Mouse (Mus musculus) heart, adult 2 months (tissue): ENCODE results near the gene Gm49318. TPM values are rescaled to one million over a fixed set of nuclear protein-coding genes. Genes with fewer than 3 reads are reported as not detected.

Experiments
- DNase-seq, 2 experiments: peaks; one replicate each; pipeline ENCODE4 v3.0.0; 2021
- H3K27ac ChIP-seq: fragments of 200-600 bp; 2 replicates; pipeline ENCODE4 v1.8.1; 2022
- H3K27me3 ChIP-seq: fragments of 200-500 bp; 2 replicates; pipeline ENCODE4 v1.6.1; 2012; ENCODE audit warnings: mild to moderate bottlenecking, low read length, inconsistent platforms, mixed read lengths; ENCODE audit not compliant: control insufficient read depth, insufficient read depth
- H3K36me3 ChIP-seq: fragments of 200-500 bp; 2 replicates; pipeline ENCODE4 v1.6.1; 2012; ENCODE audit warnings: low read length, inconsistent platforms; ENCODE audit not compliant: control insufficient read depth, insufficient read depth
- H3K4me1 ChIP-seq: fragments of 200-500 bp; 2 replicates; pipeline ENCODE4 v1.6.1; 2011; ENCODE audit warnings: low read length; ENCODE audit not compliant: control insufficient read depth, insufficient read depth
- H3K4me3 ChIP-seq: fragments of 200-600 bp; 2 replicates; pipeline ENCODE4 v1.8.1; 2022
- H3K79me2 ChIP-seq: fragments of 200-500 bp; replicated peaks from 2 replicates; pipeline ENCODE4 v1.6.1; 2012; ENCODE audit warnings: mild to moderate bottlenecking, inconsistent platforms, low read length, moderate library complexity, mixed read lengths; ENCODE audit not compliant: control insufficient read depth, insufficient read depth
- H3K9ac ChIP-seq: fragments of 200-500 bp; 2 replicates; pipeline ENCODE4 v1.6.1; 2012; ENCODE audit warnings: low read depth, mild to moderate bottlenecking, control low read depth, inconsistent platforms, low read length, mixed read lengths
- CTCF ChIP-seq: fragments of 200-600 bp; IDR thresholded peaks from 2 replicates; pipeline ENCODE4 v1.8.1; 2022; ENCODE audit warnings: antibody characterized with exemption, mild to moderate bottlenecking, moderate library complexity
- EP300 ChIP-seq: fragments of 200-500 bp; IDR thresholded peaks from 2 replicates; pipeline ENCODE4 v1.6.1; 2011; ENCODE audit warnings: low read depth, low read length, control low read depth; ENCODE audit not compliant: insufficient read depth
- POLR2A ChIP-seq: fragments of 200-500 bp; IDR thresholded peaks from 2 replicates; pipeline ENCODE4 v1.6.1; 2011; ENCODE audit warnings: mild to moderate bottlenecking, low read depth, low read length, control low read depth; ENCODE audit not compliant: insufficient read depth
- WGBS: fragments of 180-500 bp; shearing (Covaris S2); methylation state at CpG from one replicate; pipeline ENCODE4 v1.1.7; 2018; 5-methylcytosine and 5-hydroxymethylcytosine counted together
- intact Hi-C: fragments of 180-260 bp; cut with DNase I; formaldehyde crosslinking; loops from one replicate; pipeline ENCODE4 v1.15.1; 2025
- polyA plus RNA-seq: library from polyadenylated mRNA; depleted of rRNA; stranded (reverse); fragments of >200 nt; gene quantifications from 2 replicates; pipeline ENCODE4 v1.2.3, GENCODE M21; 2012
- total RNA-seq, 2 experiments: library from RNA; stranded (reverse); gene quantifications; 2 replicates each; pipeline ENCODE4 v1.2.3; 2021

Gm49318 gene
- total and polyA plus RNA-seq, 3 experiments, result 0.52 TPM; not detected in 2

GRCm38 (mm10) chr9:22089986-22090385 lies 18.9 kb upstream of the Gm49318 start:
- no peak overlapping the region for H3K27ac ChIP-seq
- TF ChIP-seq POLR2A, result no peak
- TF ChIP-seq CTCF, result no peak
- no peak for TF ChIP-seq EP300
- 69% methylated on average over 7 of the region's 7 CpGs for WGBS

DNA sequence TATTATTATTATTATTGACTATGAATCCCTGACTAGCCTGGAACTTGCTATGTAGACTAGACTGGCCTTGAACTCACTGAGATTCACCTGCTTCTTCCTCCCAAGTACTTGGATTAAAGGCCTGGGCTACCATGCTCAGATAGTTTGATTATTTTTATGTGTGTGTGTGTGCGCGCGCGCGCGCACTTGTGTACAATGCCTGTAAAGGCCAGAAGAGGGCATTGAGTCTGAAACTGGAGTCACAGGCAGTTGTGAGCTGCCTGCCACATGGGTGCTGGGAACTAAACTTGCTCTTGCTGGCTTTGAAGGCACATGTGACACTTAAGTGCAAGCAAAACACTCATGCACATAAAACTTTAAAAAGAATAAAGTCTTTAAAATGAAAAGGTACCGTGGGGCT lies 18.2 kb upstream of the Gm49318 start:
- intact Hi-C loops, result no loop called here
- TF ChIP-seq CTCF (no peak), EP300 (no peak), POLR2A (no peak)
- WGBS, result 98% methylated on average over 7 of the region's 7 CpGs

More at GRCm38 (mm10) chr9:22089986-22090385, 18.9 kb upstream of the Gm49318 start:
- peaks cover 1% of the 10 kb centered on the region; the same call in 1 of the 2 replicates for H3K4me1 ChIP-seq
- no peak overlapping the region for H3K4me3 ChIP-seq
- H3K9ac ChIP-seq, result no peak overlapping the region
- no peaks in the 10 kb centered on the region for H3K79me2 ChIP-seq
- no peak for DNase-seq
- no peaks in the 10 kb centered on the region for H3K36me3 ChIP-seq
- intact Hi-C loops, result no loop called here
- H3K27me3 ChIP-seq, result no peaks in the 10 kb centered on the region

GRCm38 (mm10) chr9:22087034-22087618 lies 16.1 kb upstream of the Gm49318 start:
- Histone ChIP-seq H3K36me3 (no peaks in the 10 kb centered on the region), H3K4me1 (peaks cover 1% of the 10 kb centered on the region; the same call in 1 of the 2 replicates), H3K79me2 (no peaks in the 10 kb centered on the region), H3K4me3 (no peak overlapping the region), H3K9ac (no peak overlapping the region), H3K27ac (no peak overlapping the region), H3K27me3 (no peaks in the 10 kb centered on the region)
- intact Hi-C loops, result no loop called here
- WGBS, result 87% methylated on average over 2 of the region's 2 CpGs
- DNase-seq, result no peak
- no peak for TF ChIP-seq POLR2A
- TF ChIP-seq CTCF, result peak; percentile 43
- no peak for TF ChIP-seq EP300

More for the DNA sequence above, 18.2 kb upstream of the Gm49318 start:
- Histone ChIP-seq H3K4me1 (peaks cover 1% of the 10 kb centered on the region; the same call in 1 of the 2 replicates), H3K4me3 (no peak overlapping the region), H3K36me3 (no peaks in the 10 kb centered on the region), H3K27ac (no peak overlapping the region), H3K79me2 (no peaks in the 10 kb centered on the region), H3K9ac (no peak overlapping the region), H3K27me3 (no peaks in the 10 kb centered on the region)
- DNase-seq, result no peak

DNA sequence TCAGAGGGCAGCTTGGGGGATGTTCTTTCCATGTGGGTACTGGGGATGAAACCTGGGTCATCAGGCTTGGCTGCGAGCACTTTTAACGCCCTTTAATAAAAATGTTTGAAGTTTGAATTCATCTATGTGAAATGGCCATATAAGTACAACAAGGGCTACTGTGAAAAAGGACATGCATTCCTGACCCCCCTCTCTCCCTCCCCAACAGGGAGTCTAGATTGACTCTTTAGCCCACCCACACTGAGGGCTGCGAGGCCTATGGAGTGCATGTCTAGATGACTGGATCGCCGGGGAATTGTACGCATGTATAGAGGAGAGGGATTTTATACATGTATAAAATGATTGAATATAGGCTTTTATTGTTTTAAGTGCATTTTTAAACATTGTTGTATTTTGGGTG lies 15.0 kb upstream of the Gm49318 start:
- TF ChIP-seq CTCF (no peak), POLR2A (no peak), EP300 (no peak)
- no peaks in the 10 kb centered on the region for H3K27me3 ChIP-seq
- intact Hi-C loops, result no loop called here
- H3K36me3 ChIP-seq, result no peaks in the 10 kb centered on the region
- no peak for DNase-seq
- no peaks in the 10 kb centered on the region for H3K79me2 ChIP-seq
- WGBS, result 71% methylated on average over 6 of the region's 6 CpGs
- peaks cover 1% of the 10 kb centered on the region; the same call in 1 of the 2 replicates for H3K4me1 ChIP-seq
- peak overlapping the region; percentile 92 for H3K27ac ChIP-seq
- peak overlapping the region; percentile 71 for H3K4me3 ChIP-seq
- peak overlapping the region; percentile 78 for H3K9ac ChIP-seq

GRCm38 (mm10) chr9:22085022-22085834 lies 14.2 kb upstream of the Gm49318 start, which contains the start of gene Ecsit:
Gene Ecsit (minus strand): TSS chr9:22085438.
- no peaks in the 10 kb centered on the region for H3K27me3 ChIP-seq
- peak within 1 kb of the TSS; percentile 89 for H3K9ac ChIP-seq
- WGBS, result under 1% methylated on average over 48 of the region's 48 CpGs
- H3K4me1 ChIP-seq, result peaks cover 1% of the 10 kb centered on the region; the same call in 1 of the 2 replicates
- peak within 1 kb of the TSS; percentile 71 for H3K4me3 ChIP-seq
- H3K27ac ChIP-seq, result peak within 1 kb of the TSS; percentile 92
- no peak for TF ChIP-seq CTCF
- TF ChIP-seq EP300, result peak; percentile 43; the same call in 1 of the 2 replicates
- TF ChIP-seq POLR2A, result peak; percentile 96
- no peaks in the 10 kb centered on the region for H3K36me3 ChIP-seq
- peak; percentile 91 to 95 for DNase-seq
- intact Hi-C loops, result loop anchor here (2.0 kb wide), 1 partner anchor 14 kb away; the partner anchor contains the start of genes Gm49318 and Zfp653
- no peaks in the 10 kb centered on the region for H3K79me2 ChIP-seq

DNA sequence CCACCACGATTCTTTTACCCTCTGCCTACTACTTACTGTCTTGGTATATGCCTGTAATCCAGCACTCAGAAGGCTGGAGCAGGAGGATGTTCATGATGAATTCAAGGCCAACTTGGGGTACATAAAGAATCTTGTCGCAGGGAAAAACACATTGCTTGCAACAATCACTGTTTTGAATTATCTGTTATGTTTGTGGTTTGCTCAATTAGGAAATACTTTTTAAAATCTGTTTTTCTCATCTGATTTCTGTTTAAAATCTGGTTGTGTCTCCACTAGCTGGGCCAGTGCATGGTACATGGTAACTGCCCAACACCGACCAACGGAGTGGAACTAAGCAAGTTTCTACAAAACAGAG lies 13.6 kb upstream of the Gm49318 start:
- no peaks in the 10 kb centered on the region for H3K36me3 ChIP-seq
- intact Hi-C loops, result loop anchor here (2.0 kb wide), 1 partner anchor 14 kb away; the partner anchor contains the start of genes Gm49318 and Zfp653
- no peaks in the 10 kb centered on the region for H3K79me2 ChIP-seq
- 26% methylated on average over 4 of the region's 4 CpGs for WGBS
- H3K27me3 ChIP-seq, result no peaks in the 10 kb centered on the region
- H3K4me1 ChIP-seq, result peaks cover 1% of the 10 kb centered on the region; the same call in 1 of the 2 replicates
- TF ChIP-seq CTCF (no peak), POLR2A (no peak), EP300 (no peak)
- H3K4me3 ChIP-seq, result peak overlapping the region; percentile 71
- peak overlapping the region; percentile 92 for H3K27ac ChIP-seq
- no peak for DNase-seq
- H3K9ac ChIP-seq, result peak overlapping the region; percentile 89
